Mouse (Mus musculus) heart, postnatal 36 days (tissue): ENCODE data around the gene Smgc. TPM values are rescaled to one million over a fixed set of nuclear protein-coding genes. Genes with fewer than 3 reads are reported as not detected.
"Not testable (repeated sequence)": the region's sequence is repeated elsewhere in the genome, so short reads cannot be mapped to it uniquely, and the experiment has no call there.

Experiments used
- DNase-seq, 2 experiments: peaks; one replicate each; pipeline ENCODE4 v3.0.0; 2021 to 2022
- intact Hi-C: fragments of 180-260 bp; cut with DNase I; formaldehyde crosslinking; loops from one replicate; pipeline ENCODE4 v1.15.1; 2025
- total RNA-seq, 2 experiments: library from RNA; stranded (reverse); gene quantifications; 2 replicates each; pipeline ENCODE4 v1.2.3; 2021

Gene Smgc
- not detected for total RNA-seq

GRCm38 (mm10) chr15:91837965-91838364 lies at the start of gene Smgc:
Gene Smgc, plus strand, starts transcription at chr15:91838265.
- intact Hi-C loops, result no loop called here

DNA sequence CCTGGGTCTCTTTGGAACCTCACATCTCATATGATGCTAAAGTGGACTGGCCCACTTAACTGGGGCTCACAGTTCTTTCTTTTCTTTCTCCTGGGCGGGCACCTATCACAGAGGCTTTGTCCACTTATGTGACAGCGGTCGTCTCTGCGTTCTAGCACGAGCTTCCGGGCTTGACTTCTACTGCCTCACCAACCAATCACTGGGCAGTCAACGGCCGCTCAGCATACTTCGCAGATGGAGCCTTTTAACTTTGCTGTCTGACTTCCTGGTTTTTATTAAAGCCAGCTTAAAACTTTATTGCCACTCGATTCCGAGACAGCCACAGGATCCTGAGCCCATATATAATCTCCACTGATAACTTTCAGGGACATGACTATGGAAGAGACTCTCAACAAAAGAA lies 49.7 kb upstream of the Smgc start:
- no peak for DNase-seq
- intact Hi-C loops, result no loop called here

More at GRCm38 (mm10) chr15:91837965-91838364, at the start of gene Smgc:
- no peak for DNase-seq

DNA sequence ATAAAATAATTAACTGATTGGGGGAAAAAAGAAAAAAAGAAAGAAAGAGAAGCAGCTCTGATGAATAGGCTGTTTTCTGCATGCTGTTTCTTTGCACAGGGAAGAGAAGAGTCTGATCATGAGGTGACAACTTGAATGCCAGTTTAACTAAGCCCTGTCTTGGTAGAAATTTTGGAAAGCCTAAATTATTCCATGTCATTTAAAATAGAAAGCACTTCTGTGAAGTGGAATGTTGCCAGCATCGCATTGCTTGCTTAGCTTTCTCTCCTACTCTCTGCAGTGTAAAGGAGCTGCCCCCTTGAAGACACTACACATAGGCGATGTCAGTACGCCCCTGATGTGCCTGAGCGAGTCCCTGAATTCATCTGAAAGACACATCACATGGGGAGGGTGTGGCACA lies 31.6 kb upstream of the Smgc start:
- intact Hi-C loops, result no loop called here
- no peak for DNase-seq

GRCm38 (mm10) chr15:91835319-91835718 lies 2.7 kb upstream of the Smgc start:
- no peak for DNase-seq

DNA sequence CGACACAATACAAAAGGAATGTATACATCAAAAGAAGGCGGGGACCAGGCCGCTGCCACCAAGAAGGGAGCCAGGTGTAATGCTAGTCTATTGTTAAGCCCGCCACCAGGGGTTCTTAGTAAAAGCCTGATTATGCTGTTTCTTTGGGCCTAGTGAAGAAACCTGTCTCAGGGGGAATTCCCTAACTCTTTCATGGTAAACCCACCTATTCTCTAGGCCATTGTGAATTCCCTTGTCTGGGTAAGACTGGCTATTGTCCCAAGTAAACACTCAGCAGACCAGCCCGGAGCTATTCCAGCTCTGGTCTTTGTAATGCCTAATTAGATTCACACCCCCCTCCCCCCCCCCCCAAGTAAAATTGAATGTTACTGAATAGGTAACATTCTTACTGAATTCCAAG lies 26.1 kb downstream of the Smgc start:
- intact Hi-C loops, DNase-seq: not testable (repeated sequence)

More at GRCm38 (mm10) chr15:91835319-91835718, 2.7 kb upstream of the Smgc start:
- intact Hi-C loops, result no loop called here

- intact Hi-C loops, result no loop called here
- no peak for DNase-seq
Observed at GRCm38 (mm10) chr15:91900245-91900644, 62.2 kb downstream of the Smgc start.

- intact Hi-C loops, result not testable (repeated sequence)
- DNase-seq, result peak; percentile 19 to 23
Observed at GRCm38 (mm10) chr15:91907046-91907445, 69.0 kb downstream of the Smgc start.

Other genes with a start within 250 kb of the Smgc start
- 10 to 100 TPM; 12.5 to 14.3 TPM for gene Lrrk2, start 165.1 kb upstream of the Smgc start, total RNA-seq
- not detected for gene Cntn1, start 212.9 kb downstream of the Smgc start, total RNA-seq